Mouse (Mus musculus): ENCODE data around the gene Esrrg. TPM values are rescaled to one million over a fixed set of nuclear protein-coding genes. Genes with fewer than 3 reads are reported as not detected.

Esrrg gene
- polyA plus RNA-seq, 1 experiment = 12.7 TPM

GRCm38 (mm10) chr1:188140221-188140620 lies 531.6 kb downstream of the Esrrg start:
- peaks cover 1% of the 10 kb centered on the region; the same call in 1 of the 2 replicates for H3K4me1 ChIP-seq (ENCODE audit: control insufficient read depth, insufficient read depth, low read length)

GRCm38 (mm10) chr1:188147381-188148156 lies 539.0 kb downstream of the Esrrg start:
- Histone ChIP-seq H3K4me3 (ENCODE audit: insufficient read depth, low read length) (no peak overlapping the region), H3K27ac (ENCODE audit: insufficient read depth, low read length) (no peak overlapping the region), H3K4me1 (ENCODE audit: control insufficient read depth, insufficient read depth, low read length) (no peaks in the 10 kb centered on the region)
- no peak for TF ChIP-seq POLR2A (IDR thresholded peaks at IDR 0.05; ENCODE audit: extremely low read depth, insufficient read depth, low read length)
- no peak for TF ChIP-seq CTCF (IDR thresholded peaks at IDR 0.05; ENCODE audit: extremely low read depth, insufficient read depth, low read length)

More at GRCm38 (mm10) chr1:188140221-188140620, 531.6 kb downstream of the Esrrg start:
- Histone ChIP-seq H3K4me3 (ENCODE audit: insufficient read depth, low read length) (no peak overlapping the region), H3K27ac (ENCODE audit: insufficient read depth, low read length) (no peak overlapping the region)
- TF ChIP-seq POLR2A (IDR thresholded peaks at IDR 0.05; ENCODE audit: extremely low read depth, insufficient read depth, low read length) (no peak), CTCF (IDR thresholded peaks at IDR 0.05; ENCODE audit: extremely low read depth, insufficient read depth, low read length) (no peak)

- Histone ChIP-seq H3K27ac (ENCODE audit: insufficient read depth, low read length) (no peak overlapping the region), H3K4me3 (ENCODE audit: insufficient read depth, low read length) (no peak overlapping the region), H3K4me1 (ENCODE audit: control insufficient read depth, insufficient read depth, low read length) (no peaks in the 10 kb centered on the region; the same call in 1 of the 2 replicates)
- no peak for TF ChIP-seq CTCF (IDR thresholded peaks at IDR 0.05; ENCODE audit: extremely low read depth, insufficient read depth, low read length)
Observed at GRCm38 (mm10) chr1:188151066-188151465, 542.5 kb downstream of the Esrrg start.

- H3K4me3 ChIP-seq (ENCODE audit: insufficient read depth, low read length) = no peak overlapping the region
- H3K27ac ChIP-seq (ENCODE audit: insufficient read depth, low read length) = no peak overlapping the region
- no peaks in the 10 kb centered on the region; the same call in 1 of the 2 replicates for H3K4me1 ChIP-seq (ENCODE audit: control insufficient read depth, insufficient read depth, low read length)
- TF ChIP-seq POLR2A (IDR thresholded peaks at IDR 0.05; ENCODE audit: extremely low read depth, insufficient read depth, low read length) = no peak
- TF ChIP-seq CTCF (IDR thresholded peaks at IDR 0.05; ENCODE audit: extremely low read depth, insufficient read depth, low read length) = no peak
Observed at GRCm38 (mm10) chr1:188152011-188152410, 543.4 kb downstream of the Esrrg start.

GRCm38 (mm10) chr1:188153665-188154064 lies 545.1 kb downstream of the Esrrg start:
- no peak overlapping the region for H3K4me3 ChIP-seq (ENCODE audit: insufficient read depth, low read length)
- TF ChIP-seq CTCF (IDR thresholded peaks at IDR 0.05; ENCODE audit: extremely low read depth, insufficient read depth, low read length) (no peak), POLR2A (IDR thresholded peaks at IDR 0.05; ENCODE audit: extremely low read depth, insufficient read depth, low read length) (no peak)
- H3K4me1 ChIP-seq (ENCODE audit: control insufficient read depth, insufficient read depth, low read length) = no peaks in the 10 kb centered on the region; the same call in 1 of the 2 replicates
- H3K27ac ChIP-seq (ENCODE audit: insufficient read depth, low read length) = no peak overlapping the region

- peak overlapping the region; percentile 7; the same call in 1 of the 2 replicates for H3K4me3 ChIP-seq (ENCODE audit: insufficient read depth, low read length)
- H3K27ac ChIP-seq (ENCODE audit: insufficient read depth, low read length) = no peak overlapping the region
- TF ChIP-seq POLR2A (IDR thresholded peaks at IDR 0.05; ENCODE audit: extremely low read depth, insufficient read depth, low read length) (no peak), CTCF (IDR thresholded peaks at IDR 0.05; ENCODE audit: extremely low read depth, insufficient read depth, low read length) (no peak)
- no peaks in the 10 kb centered on the region; the same call in 1 of the 2 replicates for H3K4me1 ChIP-seq (ENCODE audit: control insufficient read depth, insufficient read depth, low read length)
Observed at GRCm38 (mm10) chr1:188154466-188155110, 546.0 kb downstream of the Esrrg start.

GRCm38 (mm10) chr1:188155135-188155779 lies 546.7 kb downstream of the Esrrg start:
- no peak overlapping the region for H3K4me3 ChIP-seq (ENCODE audit: insufficient read depth, low read length)
- H3K4me1 ChIP-seq (ENCODE audit: control insufficient read depth, insufficient read depth, low read length) = no peaks in the 10 kb centered on the region; the same call in 1 of the 2 replicates
- TF ChIP-seq POLR2A (IDR thresholded peaks at IDR 0.05; ENCODE audit: extremely low read depth, insufficient read depth, low read length) = no peak
- TF ChIP-seq CTCF (IDR thresholded peaks at IDR 0.05; ENCODE audit: extremely low read depth, insufficient read depth, low read length) = no peak
- no peak overlapping the region for H3K27ac ChIP-seq (ENCODE audit: insufficient read depth, low read length)

GRCm38 (mm10) chr1:188156520-188156919 lies 547.9 kb downstream of the Esrrg start:
- no peak for TF ChIP-seq CTCF (IDR thresholded peaks at IDR 0.05; ENCODE audit: extremely low read depth, insufficient read depth, low read length)
- no peak for TF ChIP-seq POLR2A (IDR thresholded peaks at IDR 0.05; ENCODE audit: extremely low read depth, insufficient read depth, low read length)
- H3K27ac ChIP-seq (ENCODE audit: insufficient read depth, low read length) = no peak overlapping the region
- H3K4me1 ChIP-seq (ENCODE audit: control insufficient read depth, insufficient read depth, low read length) = no peaks in the 10 kb centered on the region; the same call in 1 of the 2 replicates
- no peak overlapping the region for H3K4me3 ChIP-seq (ENCODE audit: insufficient read depth, low read length)

GRCm38 (mm10) chr1:188157237-188157955 lies 548.8 kb downstream of the Esrrg start:
- H3K4me3 ChIP-seq (ENCODE audit: insufficient read depth, low read length) = no peak overlapping the region
- H3K4me1 ChIP-seq (ENCODE audit: control insufficient read depth, insufficient read depth, low read length) = no peaks in the 10 kb centered on the region; the same call in 1 of the 2 replicates
- TF ChIP-seq CTCF (IDR thresholded peaks at IDR 0.05; ENCODE audit: extremely low read depth, insufficient read depth, low read length) (no peak), POLR2A (IDR thresholded peaks at IDR 0.05; ENCODE audit: extremely low read depth, insufficient read depth, low read length) (no peak)
- H3K27ac ChIP-seq (ENCODE audit: insufficient read depth, low read length) = no peak overlapping the region
